Mouse (Mus musculus) stomach, embryonic 15.5 days (tissue): ENCODE measurements around the gene Specc1. TPM values are rescaled to one million over a fixed set of nuclear protein-coding genes. Genes with fewer than 3 reads are reported as not detected.

ENCODE experiments used
- ATAC-seq: fragments of 200-750 bp; cut with Nextera tagmentation; 2 replicates; pipeline ENCODE4 v1.8.0; 2017; ENCODE audit warnings: low read depth, moderate number of reproducible peaks, moderate TSS enrichment; ENCODE audit not compliant: insufficient read depth, low FRiP score
- H3K27ac ChIP-seq: fragments of 300-500 bp; sonication (generic); 2 replicates; pipeline ENCODE4 v1.5.1; 2015; ENCODE audit warnings: mild to moderate bottlenecking, inconsistent platforms
- H3K27me3 ChIP-seq: fragments of 300-500 bp; sonication (generic); replicated peaks from 2 replicates; pipeline ENCODE4 v1.6.1; 2015; ENCODE audit warnings: inconsistent platforms
- H3K36me3 ChIP-seq: fragments of 300-500 bp; sonication (generic); 2 replicates; pipeline ENCODE4 v1.6.1; 2015; ENCODE audit warnings: inconsistent platforms
- H3K4me1 ChIP-seq: fragments of 300-500 bp; sonication (generic); 2 replicates; pipeline ENCODE4 v1.6.1; 2015; ENCODE audit warnings: inconsistent platforms
- H3K4me2 ChIP-seq: fragments of 300-500 bp; sonication (generic); 2 replicates; pipeline ENCODE4 v1.6.1; 2015; ENCODE audit warnings: mild to moderate bottlenecking, inconsistent platforms
- H3K4me3 ChIP-seq: fragments of 300-500 bp; sonication (generic); replicated peaks from 2 replicates; pipeline ENCODE4 v1.5.1; 2015; ENCODE audit warnings: inconsistent platforms
- H3K9ac ChIP-seq: fragments of 300-500 bp; sonication (generic); 2 replicates; pipeline ENCODE4 v1.6.1; 2015; ENCODE audit warnings: inconsistent platforms
- H3K9me3 ChIP-seq: fragments of 300-500 bp; sonication (generic); 2 replicates; pipeline ENCODE4 v1.6.1; 2016; ENCODE audit warnings: inconsistent platforms
- WGBS: fragments of 180-500 bp; shearing (Covaris S2); methylation state at CpG from one replicate; pipeline ENCODE4 v1.1.7; 2015; 5-methylcytosine and 5-hydroxymethylcytosine counted together
- polyA plus RNA-seq: library from polyadenylated mRNA; unstranded; fragments of >200 nt; fragmentation: Nextera tagmentation; extraction: Ambion mirVana; gene quantifications from 2 replicates; pipeline ENCODE4 v1.2.1, GENCODE M21; 2015

Gene Specc1
- polyA plus RNA-seq, 1 experiment from 2014 or later = 13.4 TPM

- Histone ChIP-seq H3K27ac (no peak overlapping the region), H3K27me3 (no peaks in the 10 kb centered on the region), H3K9ac (no peak overlapping the region), H3K9me3 (no peaks in the 10 kb centered on the region), H3K4me3 (no peak overlapping the region), H3K4me2 (no peak overlapping the region), H3K36me3 (no peaks in the 10 kb centered on the region), H3K4me1 (no peaks in the 10 kb centered on the region)
- no peak for ATAC-seq
- 70% methylated on average over 6 of the region's 6 CpGs for WGBS
These were observed 78.0 kb downstream of the Specc1 start for GRCm38 (mm10) chr11:62034564-62034963.

GRCm38 (mm10) chr11:62035220-62035619 lies 78.7 kb downstream of the Specc1 start:
- H3K36me3 ChIP-seq = no peaks in the 10 kb centered on the region
- H3K4me2 ChIP-seq = no peak overlapping the region
- no peaks in the 10 kb centered on the region for H3K27me3 ChIP-seq
- WGBS = 85% methylated on average over 1 of the region's 1 CpGs
- no peak overlapping the region for H3K4me3 ChIP-seq
- H3K27ac ChIP-seq = no peak overlapping the region
- no peaks in the 10 kb centered on the region for H3K4me1 ChIP-seq
- ATAC-seq = no peak
- H3K9me3 ChIP-seq = no peaks in the 10 kb centered on the region
- no peak overlapping the region for H3K9ac ChIP-seq

- Histone ChIP-seq H3K36me3 (no peaks in the 10 kb centered on the region), H3K4me3 (no peak overlapping the region), H3K27ac (no peak overlapping the region), H3K9me3 (no peaks in the 10 kb centered on the region), H3K9ac (no peak overlapping the region), H3K4me1 (no peaks in the 10 kb centered on the region), H3K27me3 (no peaks in the 10 kb centered on the region), H3K4me2 (no peak overlapping the region)
- no peak for ATAC-seq
- 50% methylated on average over 2 of the region's 2 CpGs for WGBS
These were observed 83.6 kb downstream of the Specc1 start for GRCm38 (mm10) chr11:62040122-62040521.

GRCm38 (mm10) chr11:62044627-62045026 lies 88.1 kb downstream of the Specc1 start:
- no peak overlapping the region for H3K4me2 ChIP-seq
- H3K4me1 ChIP-seq = no peaks in the 10 kb centered on the region
- no peak overlapping the region for H3K9ac ChIP-seq
- no peak overlapping the region for H3K4me3 ChIP-seq
- ATAC-seq = no peak
- H3K36me3 ChIP-seq = no peaks in the 10 kb centered on the region
- 44% methylated on average over 3 of the region's 3 CpGs for WGBS
- no peaks in the 10 kb centered on the region for H3K9me3 ChIP-seq
- H3K27me3 ChIP-seq = no peaks in the 10 kb centered on the region
- H3K27ac ChIP-seq = no peak overlapping the region

- no peak overlapping the region for H3K4me3 ChIP-seq
- H3K36me3 ChIP-seq = no peaks in the 10 kb centered on the region
- WGBS = 56% methylated on average over 2 of the region's 2 CpGs
- no peaks in the 10 kb centered on the region for H3K27me3 ChIP-seq
- no peak overlapping the region for H3K9ac ChIP-seq
- H3K27ac ChIP-seq = no peak overlapping the region
- no peak for ATAC-seq
- H3K4me1 ChIP-seq = no peaks in the 10 kb centered on the region
- H3K4me2 ChIP-seq = no peak overlapping the region
- no peaks in the 10 kb centered on the region for H3K9me3 ChIP-seq
These were observed 89.4 kb downstream of the Specc1 start for GRCm38 (mm10) chr11:62045964-62046363.

GRCm38 (mm10) chr11:62047817-62048640 lies 91.5 kb downstream of the Specc1 start:
- no peak; the same call in 1 of the 2 replicates for ATAC-seq
- no peaks in the 10 kb centered on the region for H3K27me3 ChIP-seq
- H3K9me3 ChIP-seq = no peaks in the 10 kb centered on the region
- H3K27ac ChIP-seq = no peak overlapping the region
- 42% methylated on average over 9 of the region's 9 CpGs for WGBS
- H3K4me1 ChIP-seq = no peaks in the 10 kb centered on the region
- no peaks in the 10 kb centered on the region for H3K36me3 ChIP-seq
- no peak overlapping the region for H3K4me2 ChIP-seq
- no peak overlapping the region for H3K4me3 ChIP-seq
- H3K9ac ChIP-seq = no peak overlapping the region

- H3K27me3 ChIP-seq = no peaks in the 10 kb centered on the region
- H3K4me2 ChIP-seq = no peak overlapping the region
- H3K9me3 ChIP-seq = no peaks in the 10 kb centered on the region
- no peak overlapping the region for H3K9ac ChIP-seq
- ATAC-seq = no peak
- H3K36me3 ChIP-seq = no peaks in the 10 kb centered on the region
- no peak overlapping the region for H3K4me3 ChIP-seq
- H3K27ac ChIP-seq = no peak overlapping the region
- H3K4me1 ChIP-seq = no peaks in the 10 kb centered on the region
These were observed 92.6 kb downstream of the Specc1 start for GRCm38 (mm10) chr11:62049170-62049569.

- H3K36me3 ChIP-seq = no peaks in the 10 kb centered on the region
- H3K4me2 ChIP-seq = no peak overlapping the region
- H3K27me3 ChIP-seq = no peaks in the 10 kb centered on the region
- H3K9ac ChIP-seq = no peak overlapping the region
- no peak for ATAC-seq
- no peak overlapping the region for H3K4me3 ChIP-seq
- H3K4me1 ChIP-seq = no peaks in the 10 kb centered on the region
- H3K27ac ChIP-seq = no peak overlapping the region
- WGBS = 59% methylated on average over 8 of the region's 8 CpGs
- H3K9me3 ChIP-seq = no peaks in the 10 kb centered on the region
These were observed 94.1 kb downstream of the Specc1 start for GRCm38 (mm10) chr11:62050356-62051330.

GRCm38 (mm10) chr11:62051487-62051886 lies 94.9 kb downstream of the Specc1 start:
- Histone ChIP-seq H3K4me3 (no peak overlapping the region), H3K36me3 (no peaks in the 10 kb centered on the region), H3K27ac (no peak overlapping the region), H3K27me3 (no peaks in the 10 kb centered on the region), H3K9me3 (no peaks in the 10 kb centered on the region), H3K4me2 (no peak overlapping the region), H3K9ac (no peak overlapping the region), H3K4me1 (no peaks in the 10 kb centered on the region)
- ATAC-seq = no peak
- 79% methylated on average over 4 of the region's 4 CpGs for WGBS

- H3K27me3 ChIP-seq = no peaks in the 10 kb centered on the region
- H3K9ac ChIP-seq = no peak overlapping the region
- no peak overlapping the region for H3K4me2 ChIP-seq
- no peaks in the 10 kb centered on the region for H3K36me3 ChIP-seq
- no peak for ATAC-seq
- whole genome bisulfite sequencing = 79% methylated on average over 9 of the region's 9 CpGs
- no peak overlapping the region for H3K27ac ChIP-seq
- H3K4me3 ChIP-seq = no peak overlapping the region
- H3K9me3 ChIP-seq = no peaks in the 10 kb centered on the region
- H3K4me1 ChIP-seq = no peaks in the 10 kb centered on the region
These were observed 97.4 kb downstream of the Specc1 start for GRCm38 (mm10) chr11:62053928-62054327.

GRCm38 (mm10) chr11:62064565-62064964 lies 108.0 kb downstream of the Specc1 start:
- Histone ChIP-seq H3K27me3 (no peaks in the 10 kb centered on the region), H3K36me3 (no peaks in the 10 kb centered on the region), H3K4me3 (no peak overlapping the region), H3K4me2 (no peak overlapping the region), H3K4me1 (no peaks in the 10 kb centered on the region), H3K27ac (no peak overlapping the region), H3K9me3 (no peaks in the 10 kb centered on the region), H3K9ac (no peak overlapping the region)
- ATAC-seq = no peak
- 42% methylated on average over 1 of the region's 1 CpGs for WGBS

GRCm38 (mm10) chr11:62065655-62066054 lies 109.1 kb downstream of the Specc1 start:
- H3K36me3 ChIP-seq = no peaks in the 10 kb centered on the region
- WGBS = 61% methylated on average over 6 of the region's 6 CpGs
- no peak for ATAC-seq
- H3K27me3 ChIP-seq = no peaks in the 10 kb centered on the region
- H3K4me3 ChIP-seq = no peak overlapping the region
- no peaks in the 10 kb centered on the region for H3K4me1 ChIP-seq
- no peak overlapping the region for H3K27ac ChIP-seq
- no peak overlapping the region for H3K9ac ChIP-seq
- H3K9me3 ChIP-seq = no peaks in the 10 kb centered on the region
- H3K4me2 ChIP-seq = no peak overlapping the region
